Mouse (Mus musculus) telencephalon, adult 2 months (tissue): ENCODE data around the gene Atad2b.
A peak's percentile ranks its signal among the peaks of the same experiment; 100 is the strongest.

Source experiments
- DNase-seq: peaks from one replicate; pipeline ENCODE4 v3.0.0-alpha.2; 2011; ENCODE audit warnings: low read depth, low spot score

Gene Atad2b

GRCm38 (mm10) chr12:5081480-5081879 lies 164.3 kb downstream of the Atad2b start:
- no peak for DNase-seq

DNA sequence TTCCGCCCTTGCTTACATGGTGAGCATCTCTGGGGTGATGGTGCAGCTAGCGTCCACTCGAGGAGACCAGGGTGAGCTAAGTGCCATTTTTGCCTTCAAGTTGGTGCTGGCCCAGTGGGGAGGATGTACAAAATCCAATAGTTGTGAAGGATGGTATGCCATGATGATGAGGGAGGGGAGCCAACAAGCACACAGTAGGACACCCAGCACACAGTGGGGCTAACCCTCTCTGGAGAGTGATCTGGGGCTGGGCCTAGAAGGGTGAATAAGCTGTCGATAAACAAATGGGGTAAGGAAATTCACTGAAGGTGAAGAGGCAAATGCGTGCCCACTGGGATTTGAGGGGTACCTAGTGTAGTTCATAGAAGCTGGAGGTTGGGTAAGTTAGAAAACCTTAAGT lies 167.6 kb downstream of the Atad2b start:
- no peak for DNase-seq

GRCm38 (mm10) chr12:5087787-5088519 lies 170.8 kb downstream of the Atad2b start:
- peak; percentile 69 for DNase-seq

DNA sequence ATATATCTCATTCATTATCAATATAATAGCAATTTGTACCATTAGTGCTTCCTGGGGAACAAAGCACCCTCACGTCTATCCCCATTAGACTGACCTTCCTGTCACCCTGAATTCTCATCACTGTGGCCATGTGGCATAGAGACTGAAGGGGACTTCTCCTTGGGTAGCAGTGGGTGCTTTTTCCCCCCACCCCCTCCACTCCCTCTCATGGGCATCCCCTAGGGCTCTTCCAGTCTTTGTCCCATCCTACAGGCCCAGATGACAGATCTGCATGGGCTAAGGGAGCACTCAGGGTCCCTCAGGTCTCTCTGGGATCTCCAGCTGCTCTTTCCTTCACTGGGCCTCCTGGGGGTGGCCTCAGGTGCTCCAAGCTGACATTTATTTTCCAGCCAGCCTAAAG lies 171.5 kb downstream of the Atad2b start:
- DNase-seq = no peak
